Mouse (Mus musculus): ENCODE measurements around the gene Adar. TPM values are rescaled to one million over a fixed set of nuclear protein-coding genes. Genes with fewer than 3 reads are reported as not detected.

The Adar gene
- 15.5 and 16.6 TPM in 2 replicates for polyA plus RNA-seq (2014; fragmentation: Nextera tagmentation; extraction: Ambion mirVana)

- peak within 1 kb of the TSS; percentile 93 for H3K9ac ChIP-seq (ENCODE audit: low read length)
- no peaks in the 10 kb centered on the region for H3K36me3 ChIP-seq (ENCODE audit: control insufficient read depth, insufficient read depth, low read length)
- peaks cover 6% of the 10 kb centered on the region for H3K4me1 ChIP-seq (ENCODE audit: control insufficient read depth, insufficient read depth, low read length)
- no peaks in the 10 kb centered on the region for H3K27me3 ChIP-seq (ENCODE audit: control insufficient read depth, insufficient read depth, low read length)
- ATAC-seq (ENCODE audit: low FRiP score) (peak; percentile 92), DNase-seq (ENCODE audit: low spot score, missing footprints) (peak; percentile 99)
- peak within 1 kb of the TSS; percentile 90 for H3K4me2 ChIP-seq
- H3K4me3 ChIP-seq (ENCODE audit: low read depth, low read length): peak within 1 kb of the TSS; percentile 69
- WGBS: 8% methylated on average over 27 of the region's 28 CpGs
- no peaks in the 10 kb centered on the region for H3K9me3 ChIP-seq (ENCODE audit: control insufficient read depth, low read length)
- peak within 1 kb of the TSS; percentile 59 for H3K27ac ChIP-seq (ENCODE audit: low read depth, low read length)
Measured at GRCm38 (mm10) chr3:89714359-89715206, at the start of gene Adar. TSS of gene Adar (plus strand) at chr3:89715022.

DNA sequence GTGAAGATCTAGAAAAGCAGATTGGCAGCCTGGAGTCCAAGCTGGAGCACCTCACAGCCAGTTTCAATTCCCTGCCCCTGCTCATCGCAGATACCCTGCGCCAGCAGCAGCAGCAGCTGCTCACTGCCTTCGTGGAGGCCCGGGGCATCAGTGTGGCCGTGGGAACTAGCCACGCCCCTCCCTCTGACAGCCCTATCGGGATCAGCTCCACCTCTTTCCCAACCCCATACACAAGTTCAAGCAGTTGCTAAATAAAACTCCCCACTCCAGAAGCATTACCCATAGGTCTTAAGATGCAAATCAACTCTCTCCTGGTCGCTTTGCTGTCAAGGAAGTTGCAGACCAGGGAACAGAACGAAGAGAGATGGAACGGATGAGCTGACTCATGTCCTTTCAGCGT is 47.7 kb upstream of the Adar start:
- H3K9ac ChIP-seq (ENCODE audit: low read length): no peak overlapping the region
- no peak overlapping the region for H3K27ac ChIP-seq (ENCODE audit: low read depth, low read length)
- no peak overlapping the region for H3K4me3 ChIP-seq (ENCODE audit: low read depth, low read length)
- H3K9me3 ChIP-seq (ENCODE audit: control insufficient read depth, low read length): no peaks in the 10 kb centered on the region
- WGBS: 42% methylated on average over 11 of the region's 11 CpGs
- H3K36me3 ChIP-seq (ENCODE audit: control insufficient read depth, insufficient read depth, low read length): no peaks in the 10 kb centered on the region
- H3K4me1 ChIP-seq (ENCODE audit: control insufficient read depth, insufficient read depth, low read length): peaks cover 3% of the 10 kb centered on the region
- DNase-seq (ENCODE audit: low spot score, missing footprints) (no peak), ATAC-seq (ENCODE audit: low FRiP score) (no peak)
- H3K4me2 ChIP-seq: no peak overlapping the region
- H3K27me3 ChIP-seq (ENCODE audit: control insufficient read depth, insufficient read depth, low read length): no peaks in the 10 kb centered on the region

DNA sequence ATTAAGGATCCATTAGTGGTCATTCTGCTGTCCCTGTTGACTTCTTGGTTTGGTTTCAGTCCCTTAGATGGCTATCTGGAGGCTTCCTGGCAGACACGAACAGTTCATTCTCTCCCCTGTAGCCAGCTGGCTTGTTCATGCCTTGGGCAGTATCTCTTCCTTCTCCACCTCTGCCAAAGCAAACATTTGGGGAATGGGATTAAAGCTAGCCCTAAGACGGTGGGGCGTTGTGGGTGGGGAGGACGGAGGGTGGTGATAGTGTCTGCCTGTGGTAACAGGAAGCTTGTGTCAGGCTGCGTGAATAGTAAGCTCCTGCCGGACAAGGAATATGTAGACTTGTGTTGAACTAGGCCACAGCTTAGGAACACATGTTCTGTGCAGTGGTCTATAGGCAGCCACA is 43.5 kb upstream of the Adar start:
- 72% methylated on average over 6 of the region's 6 CpGs for WGBS
- Histone ChIP-seq H3K27me3 (ENCODE audit: control insufficient read depth, insufficient read depth, low read length) (no peaks in the 10 kb centered on the region), H3K4me2 (no peak overlapping the region), H3K4me1 (ENCODE audit: control insufficient read depth, insufficient read depth, low read length) (peaks cover 3% of the 10 kb centered on the region; the same call in 1 of the 2 replicates), H3K9ac (ENCODE audit: low read length) (no peak overlapping the region), H3K9me3 (ENCODE audit: control insufficient read depth, low read length) (no peaks in the 10 kb centered on the region), H3K27ac (ENCODE audit: low read depth, low read length) (no peak overlapping the region), H3K4me3 (ENCODE audit: low read depth, low read length) (no peak overlapping the region), H3K36me3 (ENCODE audit: control insufficient read depth, insufficient read depth, low read length) (no peaks in the 10 kb centered on the region)
- DNase-seq (ENCODE audit: low spot score, missing footprints) (no peak), ATAC-seq (ENCODE audit: low FRiP score) (no peak)

- no peak overlapping the region for H3K4me3 ChIP-seq (ENCODE audit: low read depth, low read length)
- H3K9me3 ChIP-seq (ENCODE audit: control insufficient read depth, low read length): no peaks in the 10 kb centered on the region
- no peaks in the 10 kb centered on the region for H3K36me3 ChIP-seq (ENCODE audit: control insufficient read depth, insufficient read depth, low read length)
- no peak overlapping the region for H3K4me2 ChIP-seq
- DNase-seq (ENCODE audit: low spot score, missing footprints) (no peak), ATAC-seq (ENCODE audit: low FRiP score) (no peak)
- WGBS: 87% methylated on average over 12 of the region's 12 CpGs
- H3K4me1 ChIP-seq (ENCODE audit: control insufficient read depth, insufficient read depth, low read length): no peaks in the 10 kb centered on the region; the same call in 1 of the 2 replicates
- no peak overlapping the region for H3K27ac ChIP-seq (ENCODE audit: low read depth, low read length)
- H3K9ac ChIP-seq (ENCODE audit: low read length): no peak overlapping the region
- H3K27me3 ChIP-seq (ENCODE audit: control insufficient read depth, insufficient read depth, low read length): no peaks in the 10 kb centered on the region
Measured at GRCm38 (mm10) chr3:89672573-89673317, 42.1 kb upstream of the Adar start.

DNA sequence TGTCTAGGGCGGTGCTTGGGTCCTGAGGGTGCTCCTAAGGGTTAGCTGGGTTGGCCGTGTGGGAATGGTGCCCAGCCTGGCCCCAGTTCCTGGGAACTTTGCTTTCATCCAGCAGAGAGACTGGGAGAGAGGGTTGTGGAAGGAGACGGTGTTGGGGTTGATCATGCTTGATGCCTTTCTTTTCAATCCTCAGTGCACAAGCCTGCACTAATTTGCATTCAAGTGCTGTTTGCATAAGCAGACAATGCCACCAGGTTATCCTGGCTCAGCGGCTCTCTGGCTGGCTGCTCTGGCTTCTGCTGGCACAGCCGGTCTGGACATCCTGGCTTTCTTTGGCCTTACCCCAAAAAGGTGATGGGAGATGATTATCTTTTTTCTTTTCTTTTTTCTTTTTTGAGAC is 37.2 kb upstream of the Adar start:
- ATAC-seq (ENCODE audit: low FRiP score) (0 out of 2 replicates have a peak, but pooled peaks have one; percentile 54), DNase-seq (ENCODE audit: low spot score, missing footprints) (no peak)
- H3K4me1 ChIP-seq (ENCODE audit: control insufficient read depth, insufficient read depth, low read length): peaks cover 2% of the 10 kb centered on the region; the same call in 1 of the 2 replicates
- no peaks in the 10 kb centered on the region for H3K36me3 ChIP-seq (ENCODE audit: control insufficient read depth, insufficient read depth, low read length)
- no peak overlapping the region for H3K27ac ChIP-seq (ENCODE audit: low read depth, low read length)
- no peaks in the 10 kb centered on the region for H3K9me3 ChIP-seq (ENCODE audit: control insufficient read depth, low read length)
- no peaks in the 10 kb centered on the region for H3K27me3 ChIP-seq (ENCODE audit: control insufficient read depth, insufficient read depth, low read length)
- WGBS: 37% methylated on average over 5 of the region's 5 CpGs
- H3K4me3 ChIP-seq (ENCODE audit: low read depth, low read length): no peak overlapping the region
- no peak overlapping the region for H3K9ac ChIP-seq (ENCODE audit: low read length)
- H3K4me2 ChIP-seq: no peak overlapping the region; the same call in 1 of the 2 replicates

DNA sequence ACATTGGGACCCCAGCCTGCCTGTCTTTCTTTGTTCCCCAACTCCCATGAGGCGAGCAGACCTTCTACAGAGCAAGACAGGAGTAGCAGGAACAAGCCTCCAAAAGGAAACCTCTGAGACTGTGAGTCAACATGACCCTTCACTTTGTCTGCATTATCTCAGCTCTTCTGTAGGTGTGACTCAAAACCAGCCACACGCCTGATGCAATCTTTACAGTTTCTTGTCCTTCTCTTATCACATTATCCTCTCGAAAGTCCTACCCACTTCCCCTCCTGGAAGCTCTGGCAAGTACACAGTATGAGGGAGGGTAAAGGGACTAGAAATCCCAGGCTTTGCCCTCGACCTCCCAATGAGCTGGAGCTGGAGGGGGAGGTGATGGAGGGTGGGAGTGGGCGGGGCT is 28.8 kb upstream of the Adar start:
- H3K4me1 ChIP-seq (ENCODE audit: control insufficient read depth, insufficient read depth, low read length): peaks cover 8% of the 10 kb centered on the region
- no peak overlapping the region for H3K4me3 ChIP-seq (ENCODE audit: low read depth, low read length)
- no peak overlapping the region for H3K4me2 ChIP-seq
- no peak overlapping the region for H3K27ac ChIP-seq (ENCODE audit: low read depth, low read length)
- no peaks in the 10 kb centered on the region for H3K27me3 ChIP-seq (ENCODE audit: control insufficient read depth, insufficient read depth, low read length)
- WGBS: 54% methylated on average over 5 of the region's 5 CpGs
- H3K36me3 ChIP-seq (ENCODE audit: control insufficient read depth, insufficient read depth, low read length): no peaks in the 10 kb centered on the region
- ATAC-seq (ENCODE audit: low FRiP score) (no peak), DNase-seq (ENCODE audit: low spot score, missing footprints) (no peak)
- no peaks in the 10 kb centered on the region for H3K9me3 ChIP-seq (ENCODE audit: control insufficient read depth, low read length)
- no peak overlapping the region for H3K9ac ChIP-seq (ENCODE audit: low read length)

GRCm38 (mm10) chr3:89688694-89689581 is 25.9 kb upstream of the Adar start:
- Histone ChIP-seq H3K27me3 (ENCODE audit: control insufficient read depth, insufficient read depth, low read length) (no peaks in the 10 kb centered on the region), H3K4me1 (ENCODE audit: control insufficient read depth, insufficient read depth, low read length) (peaks cover 6% of the 10 kb centered on the region), H3K27ac (ENCODE audit: low read depth, low read length) (peak overlapping the region; percentile 62), H3K9ac (ENCODE audit: low read length) (peak overlapping the region; percentile 82), H3K4me2 (peak overlapping the region; percentile 67), H3K36me3 (ENCODE audit: control insufficient read depth, insufficient read depth, low read length) (no peaks in the 10 kb centered on the region), H3K9me3 (ENCODE audit: control insufficient read depth, low read length) (no peaks in the 10 kb centered on the region; the same call in 1 of the 2 replicates), H3K4me3 (ENCODE audit: low read depth, low read length) (peak overlapping the region; percentile 47)
- DNase-seq (ENCODE audit: low spot score, missing footprints) (peak; percentile 99), ATAC-seq (ENCODE audit: low FRiP score) (peak; percentile 92)
- WGBS: 4% methylated on average over 25 of the region's 25 CpGs

GRCm38 (mm10) chr3:89691776-89692175 is 23.0 kb upstream of the Adar start:
- Histone ChIP-seq H3K27ac (ENCODE audit: low read depth, low read length) (no peak overlapping the region), H3K36me3 (ENCODE audit: control insufficient read depth, insufficient read depth, low read length) (no peaks in the 10 kb centered on the region), H3K4me2 (no peak overlapping the region), H3K4me3 (ENCODE audit: low read depth, low read length) (no peak overlapping the region), H3K9me3 (ENCODE audit: control insufficient read depth, low read length) (no peaks in the 10 kb centered on the region; the same call in 1 of the 2 replicates), H3K4me1 (ENCODE audit: control insufficient read depth, insufficient read depth, low read length) (peaks cover 6% of the 10 kb centered on the region), H3K9ac (ENCODE audit: low read length) (no peak overlapping the region), H3K27me3 (ENCODE audit: control insufficient read depth, insufficient read depth, low read length) (no peaks in the 10 kb centered on the region)
- no peak for DNase-seq (ENCODE audit: low spot score, missing footprints)
- WGBS: 73% methylated on average over 9 of the region's 9 CpGs
- no peak for ATAC-seq (ENCODE audit: low FRiP score)

Measured in midbrain, embryonic 11.5 days (tissue).